Mouse (Mus musculus) cerebellum, adult 2 months (tissue): ENCODE results near the gene Atf7ip.

Experiments
- CTCF ChIP-seq: fragments of 200-500 bp; IDR thresholded peaks from 2 replicates; pipeline ENCODE4 v1.5.1; 2011; ENCODE audit warnings: low read depth, mild to moderate bottlenecking, control low read depth, low read length, moderate library complexity, borderline replicate concordance; ENCODE audit not compliant: insufficient read depth
- POLR2A ChIP-seq: fragments of 200-500 bp; IDR thresholded peaks from 2 replicates; pipeline ENCODE4 v1.6.1; 2011; ENCODE audit warnings: low read length, control low read depth, borderline replicate concordance; ENCODE audit not compliant: insufficient read depth

GRCm38 (mm10) chr6:136532535-136533291 lies 26.7 kb downstream of the Atf7ip start:
- no peak for TF ChIP-seq CTCF
- TF ChIP-seq POLR2A, result peak; percentile 57; the same call in 1 of the 2 replicates
